Mouse (Mus musculus) forebrain, embryonic 10.5 days (tissue): ENCODE measurements around the gene Tbce. TPM values are rescaled to one million over a fixed set of nuclear protein-coding genes. Genes with fewer than 3 reads are reported as not detected.
"Not testable (repeated sequence)": the region's sequence is repeated elsewhere in the genome, so short reads cannot be mapped to it uniquely, and the experiment has no call there.

Experiments
- DNase-seq: peaks from one replicate; pipeline ENCODE4 v3.0.0-alpha.2; 2017; ENCODE audit warnings: low spot score; ENCODE audit errors: extremely low spot score
- H3K27ac ChIP-seq: fragments of 300-500 bp; sonication (generic); 2 replicates; pipeline ENCODE4 v1.5.1; 2016; ENCODE audit warnings: mild to moderate bottlenecking
- H3K27me3 ChIP-seq: fragments of 300-500 bp; sonication (generic); 2 replicates; pipeline ENCODE4 v1.6.1; 2016; ENCODE audit warnings: mild to moderate bottlenecking; ENCODE audit not compliant: poor library complexity, severe bottlenecking
- H3K36me3 ChIP-seq: fragments of 300-500 bp; sonication (generic); replicated peaks from 2 replicates; pipeline ENCODE4 v1.6.1; 2016; ENCODE audit warnings: mild to moderate bottlenecking, moderate library complexity
- H3K4me1 ChIP-seq: fragments of 300-500 bp; sonication (generic); 2 replicates; pipeline ENCODE4 v1.6.1; 2016
- H3K4me3 ChIP-seq: fragments of 300-500 bp; sonication (generic); 2 replicates; pipeline ENCODE4 v1.5.1; 2016; ENCODE audit warnings: mild to moderate bottlenecking, moderate library complexity
- H3K9me3 ChIP-seq: fragments of 300-500 bp; sonication (generic); 2 replicates; pipeline ENCODE4 v1.6.1; 2016; ENCODE audit warnings: mild to moderate bottlenecking, moderate library complexity
- WGBS: fragments of 180-500 bp; shearing (Covaris S2); methylation state at CpG from one replicate; pipeline ENCODE4 v1.1.7; 2016; 5-methylcytosine and 5-hydroxymethylcytosine counted together
- polyA plus RNA-seq: library from polyadenylated mRNA; unstranded; fragments of >200 nt; fragmentation: Nextera tagmentation; extraction: Ambion mirVana; gene quantifications from 2 replicates; pipeline ENCODE4 v1.2.1, GENCODE M21; 2016

Tbce gene
- polyA plus RNA-seq, 1 experiment from 2014 or later, result 48.4 TPM

DNA sequence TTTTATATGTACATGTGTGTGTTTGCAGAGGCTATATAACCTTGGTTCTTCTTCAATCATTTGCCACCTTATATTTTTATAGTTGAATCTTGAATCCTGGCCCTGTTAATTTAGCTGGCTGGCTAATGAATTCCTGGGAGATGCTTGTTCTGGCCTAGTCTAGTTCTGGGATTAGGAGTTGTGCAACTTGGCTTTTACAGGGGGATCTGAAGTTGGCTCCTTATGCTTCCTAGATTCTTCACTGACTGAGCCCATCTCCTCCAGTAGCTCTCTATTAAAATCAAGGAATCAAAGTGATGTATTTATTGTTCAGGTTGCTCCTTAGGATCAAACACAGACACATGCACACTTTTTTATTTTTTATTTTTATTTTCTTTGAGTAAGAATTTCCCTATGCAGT lies 20.1 kb upstream of the Tbce start:
- Histone ChIP-seq H3K9me3 (no peaks in the 10 kb centered on the region), H3K36me3 (peaks cover 49% of the 10 kb centered on the region), H3K4me1 (peaks cover 10% of the 10 kb centered on the region), H3K27me3 (no peaks in the 10 kb centered on the region), H3K4me3 (no peak overlapping the region), H3K27ac (no peak overlapping the region)
- no peak for DNase-seq

DNA sequence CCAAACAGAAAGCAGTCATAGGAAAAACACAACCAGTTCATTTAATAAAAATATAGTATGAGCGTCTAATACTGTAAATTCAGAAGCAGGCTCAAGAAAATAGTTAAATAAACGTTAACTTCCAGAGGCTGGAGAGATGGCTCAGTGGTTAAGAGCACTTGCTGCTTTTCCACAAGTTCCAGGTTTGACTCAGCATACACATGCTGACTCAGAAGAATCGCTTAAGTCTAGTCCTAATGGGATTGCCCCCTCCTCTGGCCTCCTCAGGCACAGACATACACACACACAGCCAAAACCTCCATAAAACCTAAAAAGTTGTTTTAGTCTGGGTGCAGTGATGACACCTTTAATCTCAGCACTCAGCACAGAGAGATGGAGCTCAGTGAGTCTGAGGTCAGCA lies 17.4 kb upstream of the Tbce start:
- Histone ChIP-seq H3K9me3 (no peaks in the 10 kb centered on the region; the same call in 1 of the 2 replicates), H3K27me3 (no peaks in the 10 kb centered on the region), H3K36me3 (peaks cover 77% of the 10 kb centered on the region), H3K27ac (no peak overlapping the region), H3K4me3 (no peak overlapping the region), H3K4me1 (peaks cover 3% of the 10 kb centered on the region)
- WGBS, result 89% methylated on average over 3 of the region's 3 CpGs
- DNase-seq, result no peak

DNA sequence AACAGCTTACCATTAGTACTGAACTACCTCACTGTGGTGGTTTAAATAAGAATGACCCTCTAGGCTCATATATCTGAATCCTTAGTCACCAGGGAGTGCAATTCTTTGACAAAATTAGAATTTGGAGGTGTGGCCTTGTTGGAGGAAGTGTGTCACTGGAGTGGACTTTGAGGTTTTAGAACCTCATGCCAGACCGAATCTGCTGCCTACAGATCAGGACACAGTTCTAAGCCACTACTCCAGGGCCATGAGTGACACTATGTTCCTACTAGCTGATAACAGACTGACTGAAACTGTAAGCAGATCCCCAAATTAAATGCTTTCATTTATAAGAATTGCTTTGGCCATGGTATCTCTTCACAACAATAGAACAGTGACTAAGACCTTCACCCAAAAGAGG lies 10.4 kb upstream of the Tbce start:
- no peaks in the 10 kb centered on the region for H3K27me3 ChIP-seq
- peaks cover 85% of the 10 kb centered on the region for H3K36me3 ChIP-seq
- WGBS, result 92% methylated on average over 1 of the region's 1 CpGs
- no peak overlapping the region for H3K4me3 ChIP-seq
- no peaks in the 10 kb centered on the region; the same call in 1 of the 2 replicates for H3K9me3 ChIP-seq
- no peak for DNase-seq
- no peak overlapping the region for H3K27ac ChIP-seq
- no peaks in the 10 kb centered on the region for H3K4me1 ChIP-seq

DNA sequence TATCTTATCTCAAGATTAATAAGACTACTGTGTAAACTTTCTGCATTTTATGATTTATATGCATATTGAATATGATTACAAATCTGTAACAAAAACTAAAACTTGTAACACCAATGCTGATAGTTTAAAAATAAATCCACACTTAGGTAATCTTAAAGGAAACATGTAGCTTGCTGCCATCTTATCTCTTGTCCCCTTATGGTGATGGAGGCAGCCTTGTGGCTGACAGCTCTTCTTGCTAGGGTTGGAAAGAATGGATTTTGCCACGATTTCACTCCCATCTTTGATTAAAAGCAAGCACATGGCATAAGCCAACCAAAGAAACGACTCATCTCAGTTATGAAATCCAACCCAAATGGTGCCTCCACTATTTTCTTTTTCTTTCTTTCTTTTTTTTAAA lies 5.1 kb upstream of the Tbce start:
- 81% methylated on average over 2 of the region's 2 CpGs for WGBS

DNA sequence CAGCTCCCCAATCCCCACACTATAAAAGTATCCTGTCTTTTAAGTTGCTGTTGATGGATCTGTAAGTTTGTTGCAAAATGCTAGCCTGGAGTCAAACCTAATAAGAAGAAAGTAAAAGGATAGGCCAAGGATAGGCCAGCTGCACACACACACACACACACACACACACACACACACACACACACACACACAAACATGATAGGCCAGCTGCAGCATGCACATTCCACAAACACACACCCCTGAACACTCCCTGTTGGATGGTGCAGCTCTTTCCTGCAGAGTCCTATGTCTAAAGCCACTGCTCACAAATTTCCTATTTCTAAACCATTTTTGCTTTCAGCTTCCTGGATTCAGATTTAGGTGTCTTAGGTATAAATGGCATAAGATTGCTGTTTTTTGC lies 4.4 kb upstream of the Tbce start:
- Histone ChIP-seq H3K36me3 (peaks cover 25% of the 10 kb centered on the region), H3K9me3 (no peaks in the 10 kb centered on the region), H3K27me3 (no peaks in the 10 kb centered on the region), H3K27ac (no peak overlapping the region), H3K4me1 (peaks cover 10% of the 10 kb centered on the region), H3K4me3 (no peak overlapping the region)
- no peak for DNase-seq

More for the DNA sequence above, 5.1 kb upstream of the Tbce start:
- Histone ChIP-seq H3K4me3 (no peak overlapping the region), H3K36me3 (peaks cover 32% of the 10 kb centered on the region), H3K27ac (no peak overlapping the region), H3K9me3 (no peaks in the 10 kb centered on the region), H3K4me1 (peaks cover 8% of the 10 kb centered on the region), H3K27me3 (no peaks in the 10 kb centered on the region)
- DNase-seq, result no peak

DNA sequence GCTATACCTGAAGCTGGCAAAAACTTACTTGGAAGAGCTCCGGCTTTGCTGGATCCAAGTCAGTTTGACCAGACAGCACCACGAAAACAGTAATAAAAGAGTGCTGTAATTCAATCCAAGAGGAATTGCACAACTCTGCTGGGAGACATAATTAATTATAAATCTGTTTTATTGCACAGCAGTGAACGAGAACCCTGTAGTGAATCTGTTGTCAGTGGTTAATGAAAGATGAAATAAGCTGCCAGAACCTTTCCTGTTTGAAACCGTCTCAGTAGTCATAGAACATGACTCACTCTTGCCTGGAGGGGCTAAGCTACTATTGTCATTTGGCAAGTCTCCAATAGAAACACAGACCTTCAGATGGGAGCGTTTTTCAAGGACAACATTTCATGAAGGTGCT lies 748 bp upstream of the Tbce start:
- Histone ChIP-seq H3K9me3 (no peaks in the 10 kb centered on the region), H3K27ac (peak overlapping the region; percentile 97), H3K36me3 (peaks cover 9% of the 10 kb centered on the region), H3K4me3 (peak overlapping the region; percentile 69), H3K4me1 (peaks cover 18% of the 10 kb centered on the region), H3K27me3 (no peaks in the 10 kb centered on the region)
- 70% methylated on average over 5 of the region's 5 CpGs for WGBS
- no peak for DNase-seq

DNA sequence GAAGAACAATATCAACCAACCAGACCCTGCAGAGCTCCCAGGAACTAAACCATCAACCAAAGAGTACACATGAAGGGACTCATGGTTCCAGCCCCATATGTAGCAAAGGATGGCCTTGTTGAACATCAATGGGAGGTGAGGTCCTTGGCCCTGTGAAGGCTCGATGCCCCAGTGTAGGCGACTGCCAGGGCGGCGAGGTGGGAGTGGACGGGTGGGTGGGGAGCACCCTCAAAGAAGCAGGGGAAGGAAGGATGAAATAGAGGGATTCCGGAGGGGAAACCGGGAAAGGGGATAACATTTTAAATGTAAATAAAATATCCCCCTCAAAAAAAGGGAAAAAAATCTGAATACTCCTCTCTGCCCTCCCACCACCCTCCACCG lies 537 bp downstream of the Tbce start:
- 5% methylated on average over 8 of the region's 8 CpGs for WGBS
- Histone ChIP-seq H3K4me3 (peak overlapping the region; percentile 69), H3K27me3 (no peaks in the 10 kb centered on the region), H3K4me1 (peaks cover 18% of the 10 kb centered on the region), H3K36me3 (peaks cover 9% of the 10 kb centered on the region), H3K27ac (peak overlapping the region; percentile 97), H3K9me3 (no peaks in the 10 kb centered on the region)
- no peak for DNase-seq

DNA sequence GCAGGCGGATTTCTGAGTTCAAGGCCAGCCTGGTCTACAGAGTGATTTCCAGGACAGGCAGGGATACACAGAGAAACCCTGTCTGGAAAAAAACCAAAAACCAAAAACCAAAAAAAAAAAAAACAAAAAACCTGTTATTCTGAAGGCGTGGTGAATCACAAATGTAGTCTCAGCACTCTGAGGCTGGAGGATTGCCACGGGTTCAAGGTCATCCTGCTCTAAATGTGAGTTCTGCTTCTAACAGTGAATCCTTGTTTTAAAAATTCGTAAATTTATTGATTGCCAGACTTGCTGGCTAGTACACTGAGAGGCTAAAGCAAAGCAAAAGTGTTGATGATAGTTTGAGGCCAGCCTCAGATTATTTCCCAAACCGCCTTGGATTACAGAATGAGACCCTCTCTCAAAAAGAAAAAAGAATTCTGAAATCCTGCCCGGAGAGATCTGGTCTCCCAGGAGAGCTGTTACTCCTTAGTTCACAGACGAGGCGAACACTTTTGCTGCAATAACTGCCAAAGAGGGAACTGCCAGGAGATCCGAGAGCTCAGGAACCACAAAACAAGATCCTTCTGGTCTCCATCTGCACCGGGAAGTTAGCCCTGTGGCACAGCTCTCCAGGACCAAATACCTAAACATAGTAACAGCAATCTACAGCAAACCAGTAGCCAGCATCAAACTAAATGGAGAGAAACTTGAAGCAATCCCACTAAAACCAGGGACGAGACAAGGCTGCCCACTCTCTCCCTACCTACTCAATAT lies 3.4 kb downstream of the Tbce start:
- 96% methylated on average over 11 of the region's 11 CpGs for WGBS
- Histone ChIP-seq H3K4me1 (peaks cover 18% of the 10 kb centered on the region), H3K27ac (no peak overlapping the region), H3K4me3 (no peak overlapping the region), H3K36me3 (peaks cover 9% of the 10 kb centered on the region), H3K27me3 (no peaks in the 10 kb centered on the region), H3K9me3 (no peaks in the 10 kb centered on the region)
- no peak for DNase-seq

DNA sequence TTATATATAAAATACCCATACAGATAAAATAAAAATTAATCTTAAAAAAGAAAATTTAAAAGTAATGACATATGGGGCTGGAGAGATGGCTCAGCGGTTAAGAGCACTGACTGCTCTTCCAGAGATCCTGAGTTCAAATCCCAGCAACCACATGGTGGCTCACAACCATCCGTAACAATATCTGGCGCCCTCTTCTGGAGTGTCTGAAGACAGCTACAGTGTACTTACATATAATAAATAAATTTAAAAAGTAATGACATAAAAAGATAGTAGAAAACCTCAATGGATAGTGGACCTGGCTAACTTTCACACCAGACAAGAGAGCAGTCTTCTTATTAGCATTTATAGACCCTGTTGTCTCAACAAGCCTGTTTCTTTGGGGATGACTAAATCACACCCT lies 4.1 kb downstream of the Tbce start:
- not testable (repeated sequence) for H3K36me3 ChIP-seq, H3K4me3 ChIP-seq, H3K27ac ChIP-seq, DNase-seq, H3K27me3 ChIP-seq, H3K9me3 ChIP-seq
- 89% methylated on average over 3 of the region's 3 CpGs for WGBS
- peaks cover 15% of the 10 kb centered on the region for H3K4me1 ChIP-seq

DNA sequence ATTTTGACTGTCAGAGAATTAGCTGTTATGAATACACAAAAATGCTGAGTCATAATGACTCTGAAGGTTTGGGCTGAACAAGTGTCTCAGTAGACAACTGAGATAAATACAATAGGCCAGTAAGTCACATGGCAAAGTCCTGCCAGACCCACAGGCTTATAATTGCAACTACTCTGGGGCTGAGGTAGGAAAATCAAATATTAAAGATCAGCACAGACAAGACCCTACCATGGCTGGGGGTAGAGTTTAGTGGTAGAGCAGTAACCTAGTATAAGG lies 5.4 kb downstream of the Tbce start:
- no peak for DNase-seq
- peaks cover 14% of the 10 kb centered on the region for H3K36me3 ChIP-seq
- no peaks in the 10 kb centered on the region for H3K9me3 ChIP-seq
- H3K27me3 ChIP-seq, result no peaks in the 10 kb centered on the region
- no peak overlapping the region for H3K4me3 ChIP-seq
- H3K4me1 ChIP-seq, result peaks cover 10% of the 10 kb centered on the region
- H3K27ac ChIP-seq, result no peak overlapping the region

DNA sequence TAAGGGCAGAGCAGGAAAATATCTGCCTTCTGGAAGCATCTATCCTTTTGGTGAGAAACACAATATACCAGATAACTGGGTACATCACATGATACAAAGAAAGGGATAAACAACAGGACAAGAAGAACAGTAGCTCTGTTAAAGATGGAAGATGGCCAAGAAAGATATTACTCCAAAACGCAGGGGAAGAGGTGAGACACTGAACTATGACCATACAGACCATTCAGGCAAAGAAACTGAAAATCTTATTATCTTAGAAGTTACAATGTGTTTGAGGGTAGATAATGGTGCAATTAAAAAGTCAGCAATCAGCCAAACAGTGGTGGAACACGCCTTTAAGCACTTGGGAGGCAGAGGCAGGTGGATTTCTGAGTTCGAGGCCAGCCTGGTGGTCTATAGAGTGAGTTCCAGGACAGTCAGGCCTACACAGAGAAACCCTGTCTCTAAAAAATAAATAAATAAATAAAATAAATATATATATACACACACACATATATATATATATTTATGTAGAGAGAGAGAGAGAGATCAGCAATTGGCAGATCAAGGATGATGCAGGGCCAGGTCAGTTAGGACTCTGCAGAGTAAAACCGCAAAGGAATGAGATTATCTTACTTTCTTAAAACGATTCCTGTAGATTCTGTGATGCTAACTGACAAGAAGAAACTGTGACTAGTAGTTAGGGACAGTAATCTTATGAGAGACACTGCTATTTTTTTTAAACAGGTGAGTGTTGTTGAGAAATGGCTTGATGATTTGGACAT lies 5.9 kb downstream of the Tbce start:
- 91% methylated on average over 5 of the region's 5 CpGs for WGBS
- no peak for DNase-seq
- no peaks in the 10 kb centered on the region for H3K27me3 ChIP-seq

DNA sequence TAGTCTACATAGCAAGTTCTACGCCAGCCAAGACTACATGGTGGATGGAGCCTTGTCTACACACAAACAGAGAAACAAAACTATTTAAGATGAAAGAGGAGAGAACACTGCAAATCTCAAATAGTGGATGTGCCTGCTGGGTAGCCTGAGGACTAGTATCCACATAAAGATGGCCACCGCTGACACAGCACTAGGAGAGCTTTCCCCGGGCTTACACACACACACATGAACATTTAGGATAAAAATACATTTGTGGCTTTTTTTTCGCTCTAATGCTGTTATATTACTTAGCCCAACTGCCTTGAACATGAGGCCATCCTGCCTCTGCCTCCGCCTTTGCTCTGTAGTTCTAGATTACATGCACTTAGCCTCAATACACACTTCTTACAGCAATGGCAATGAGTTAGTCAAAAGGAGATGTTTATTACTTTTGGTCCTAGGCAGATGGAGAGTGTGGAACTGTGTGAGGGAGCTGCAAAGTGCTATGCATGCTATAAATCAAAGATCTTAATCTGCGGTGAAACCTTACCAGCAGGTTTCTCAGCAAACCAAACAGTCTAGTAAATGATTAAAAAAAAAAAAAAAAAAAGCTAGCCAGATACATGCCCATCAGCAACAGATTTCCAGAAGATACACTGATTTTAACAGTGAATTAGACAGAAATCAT lies 13.2 kb downstream of the Tbce start:
- no peak for DNase-seq

More for the DNA sequence above, 5.9 kb downstream of the Tbce start:
- Histone ChIP-seq H3K27ac (no peak overlapping the region), H3K36me3 (peaks cover 20% of the 10 kb centered on the region), H3K9me3 (no peaks in the 10 kb centered on the region), H3K4me1 (peaks cover 5% of the 10 kb centered on the region), H3K4me3 (no peak overlapping the region)

DNA sequence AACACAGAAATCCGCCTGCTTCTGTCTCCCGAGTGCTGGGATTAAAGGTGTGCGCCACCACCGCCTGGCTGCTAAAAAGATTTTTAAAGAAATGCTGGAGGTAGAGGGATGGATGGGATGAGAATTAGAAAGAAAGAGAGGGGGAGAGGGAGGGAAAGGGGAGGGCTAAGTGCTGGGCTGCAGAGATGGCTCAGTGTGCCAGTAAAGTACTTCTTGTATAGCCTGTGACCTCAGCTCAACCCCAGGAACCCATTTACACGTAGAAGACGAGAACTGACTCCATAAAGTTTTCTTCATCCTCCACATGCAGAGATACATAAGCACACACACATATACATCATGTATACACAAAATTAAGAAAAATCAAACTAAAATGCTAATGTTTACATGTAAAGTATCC lies 13.9 kb downstream of the Tbce start:
- H3K27ac ChIP-seq, result no peak overlapping the region
- no peaks in the 10 kb centered on the region for H3K4me1 ChIP-seq
- peaks cover 42% of the 10 kb centered on the region for H3K36me3 ChIP-seq
- no peak overlapping the region for H3K4me3 ChIP-seq
- DNase-seq, result no peak
- WGBS, result 94% methylated on average over 6 of the region's 6 CpGs
- H3K27me3 ChIP-seq, result no peaks in the 10 kb centered on the region
- H3K9me3 ChIP-seq, result no peaks in the 10 kb centered on the region

More for the DNA sequence above, 13.2 kb downstream of the Tbce start:
- Histone ChIP-seq H3K27ac (no peak overlapping the region), H3K9me3 (no peaks in the 10 kb centered on the region), H3K36me3 (peaks cover 42% of the 10 kb centered on the region), H3K4me1 (no peaks in the 10 kb centered on the region), H3K27me3 (no peaks in the 10 kb centered on the region), H3K4me3 (no peak overlapping the region)
- WGBS, result 96% methylated on average over 6 of the region's 6 CpGs
